Mouse (Mus musculus): ENCODE results near the gene Dysf. TPM values are rescaled to one million over a fixed set of nuclear protein-coding genes. Genes with fewer than 3 reads are reported as not detected.
A peak's percentile ranks its signal among the peaks of the same experiment; 100 is the strongest.

Gene Dysf
- polyA plus RNA-seq, 1 experiment from 2014 or later, result 17.3 TPM

- H3K4me2 ChIP-seq (replicated peaks; ENCODE audit: low read depth, low read length), result no peak overlapping the region
- H3K9ac ChIP-seq (ENCODE audit: low read depth, low read length), result no peak overlapping the region
- H3K4me3 ChIP-seq (ENCODE audit: low read length), result no peak overlapping the region
- H3K4me1 ChIP-seq (ENCODE audit: control insufficient read depth, insufficient read depth, low read length), result no peaks in the 10 kb centered on the region
- no peaks in the 10 kb centered on the region for H3K36me3 ChIP-seq (ENCODE audit: control insufficient read depth, insufficient read depth, low read length)
- H3K27me3 ChIP-seq (ENCODE audit: control insufficient read depth, insufficient read depth, low read length), result peaks cover 3% of the 10 kb centered on the region; the same call in 1 of the 2 replicates
- 78% methylated on average over 24 of the region's 24 CpGs for WGBS
- H3K27ac ChIP-seq (ENCODE audit: low read depth, low read length), result no peak overlapping the region
- H3K9me3 ChIP-seq (ENCODE audit: control insufficient read depth, low read length), result no peaks in the 10 kb centered on the region
- no peak for ATAC-seq (ENCODE audit: low FRiP score, low TSS enrichment)
Measured at GRCm38 (mm10) chr6:84119731-84120530, 111.5 kb downstream of the Dysf start.

GRCm38 (mm10) chr6:84124609-84125008 is 116.2 kb downstream of the Dysf start:
- Histone ChIP-seq H3K4me3 (ENCODE audit: low read length) (no peak overlapping the region), H3K27me3 (ENCODE audit: control insufficient read depth, insufficient read depth, low read length) (no peaks in the 10 kb centered on the region), H3K36me3 (ENCODE audit: control insufficient read depth, insufficient read depth, low read length) (no peaks in the 10 kb centered on the region), H3K9me3 (ENCODE audit: control insufficient read depth, low read length) (no peaks in the 10 kb centered on the region), H3K4me1 (ENCODE audit: control insufficient read depth, insufficient read depth, low read length) (no peaks in the 10 kb centered on the region), H3K9ac (ENCODE audit: low read depth, low read length) (no peak overlapping the region), H3K27ac (ENCODE audit: low read depth, low read length) (no peak overlapping the region), H3K4me2 (replicated peaks; ENCODE audit: low read depth, low read length) (no peak overlapping the region)
- no peak for ATAC-seq (ENCODE audit: low FRiP score, low TSS enrichment)
- WGBS, result 63% methylated on average over 9 of the region's 9 CpGs

- Histone ChIP-seq H3K27me3 (ENCODE audit: control insufficient read depth, insufficient read depth, low read length) (no peaks in the 10 kb centered on the region), H3K27ac (ENCODE audit: low read depth, low read length) (no peak overlapping the region), H3K4me3 (ENCODE audit: low read length) (no peak overlapping the region), H3K4me2 (replicated peaks; ENCODE audit: low read depth, low read length) (no peak overlapping the region), H3K4me1 (ENCODE audit: control insufficient read depth, insufficient read depth, low read length) (no peaks in the 10 kb centered on the region), H3K9ac (ENCODE audit: low read depth, low read length) (no peak overlapping the region), H3K9me3 (ENCODE audit: control insufficient read depth, low read length) (no peaks in the 10 kb centered on the region), H3K36me3 (ENCODE audit: control insufficient read depth, insufficient read depth, low read length) (no peaks in the 10 kb centered on the region)
- WGBS, result 79% methylated on average over 4 of the region's 4 CpGs
- no peak for ATAC-seq (ENCODE audit: low FRiP score, low TSS enrichment)
Measured at GRCm38 (mm10) chr6:84125101-84125500, 116.7 kb downstream of the Dysf start.

- Histone ChIP-seq H3K9ac (ENCODE audit: low read depth, low read length) (no peak overlapping the region), H3K27me3 (ENCODE audit: control insufficient read depth, insufficient read depth, low read length) (no peaks in the 10 kb centered on the region), H3K27ac (ENCODE audit: low read depth, low read length) (no peak overlapping the region), H3K9me3 (ENCODE audit: control insufficient read depth, low read length) (no peaks in the 10 kb centered on the region), H3K36me3 (ENCODE audit: control insufficient read depth, insufficient read depth, low read length) (no peaks in the 10 kb centered on the region), H3K4me1 (ENCODE audit: control insufficient read depth, insufficient read depth, low read length) (no peaks in the 10 kb centered on the region), H3K4me2 (replicated peaks; ENCODE audit: low read depth, low read length) (no peak overlapping the region), H3K4me3 (ENCODE audit: low read length) (no peak overlapping the region)
- 95% methylated on average over 2 of the region's 2 CpGs for WGBS
- ATAC-seq (ENCODE audit: low FRiP score, low TSS enrichment), result no peak
Measured at GRCm38 (mm10) chr6:84128229-84128628, 119.8 kb downstream of the Dysf start.

- Histone ChIP-seq H3K4me1 (ENCODE audit: control insufficient read depth, insufficient read depth, low read length) (no peaks in the 10 kb centered on the region), H3K27me3 (ENCODE audit: control insufficient read depth, insufficient read depth, low read length) (no peaks in the 10 kb centered on the region), H3K36me3 (ENCODE audit: control insufficient read depth, insufficient read depth, low read length) (no peaks in the 10 kb centered on the region), H3K4me3 (ENCODE audit: low read length) (no peak overlapping the region), H3K4me2 (replicated peaks; ENCODE audit: low read depth, low read length) (no peak overlapping the region), H3K27ac (ENCODE audit: low read depth, low read length) (no peak overlapping the region), H3K9ac (ENCODE audit: low read depth, low read length) (no peak overlapping the region), H3K9me3 (ENCODE audit: control insufficient read depth, low read length) (no peaks in the 10 kb centered on the region)
- 94% methylated on average over 4 of the region's 4 CpGs for WGBS
- no peak for ATAC-seq (ENCODE audit: low FRiP score, low TSS enrichment)
Measured at GRCm38 (mm10) chr6:84130867-84131266, 122.5 kb downstream of the Dysf start.

- Histone ChIP-seq H3K4me1 (ENCODE audit: control insufficient read depth, insufficient read depth, low read length) (no peaks in the 10 kb centered on the region), H3K9ac (ENCODE audit: low read depth, low read length) (no peak overlapping the region), H3K4me3 (ENCODE audit: low read length) (no peak overlapping the region), H3K27ac (ENCODE audit: low read depth, low read length) (no peak overlapping the region), H3K9me3 (ENCODE audit: control insufficient read depth, low read length) (no peaks in the 10 kb centered on the region), H3K36me3 (ENCODE audit: control insufficient read depth, insufficient read depth, low read length) (no peaks in the 10 kb centered on the region), H3K4me2 (replicated peaks; ENCODE audit: low read depth, low read length) (no peak overlapping the region), H3K27me3 (ENCODE audit: control insufficient read depth, insufficient read depth, low read length) (no peaks in the 10 kb centered on the region)
- WGBS, result 28% methylated on average over 9 of the region's 9 CpGs
- ATAC-seq (ENCODE audit: low FRiP score, low TSS enrichment), result no peak
Measured at GRCm38 (mm10) chr6:84131539-84131938, 123.1 kb downstream of the Dysf start.

- Histone ChIP-seq H3K36me3 (ENCODE audit: control insufficient read depth, insufficient read depth, low read length) (no peaks in the 10 kb centered on the region), H3K4me1 (ENCODE audit: control insufficient read depth, insufficient read depth, low read length) (no peaks in the 10 kb centered on the region), H3K4me2 (replicated peaks; ENCODE audit: low read depth, low read length) (no peak overlapping the region), H3K27ac (ENCODE audit: low read depth, low read length) (no peak overlapping the region), H3K9me3 (ENCODE audit: control insufficient read depth, low read length) (no peaks in the 10 kb centered on the region), H3K9ac (ENCODE audit: low read depth, low read length) (no peak overlapping the region), H3K4me3 (ENCODE audit: low read length) (no peak overlapping the region), H3K27me3 (ENCODE audit: control insufficient read depth, insufficient read depth, low read length) (no peaks in the 10 kb centered on the region)
- no peak for ATAC-seq (ENCODE audit: low FRiP score, low TSS enrichment)
- WGBS, result 71% methylated on average over 7 of the region's 7 CpGs
Measured at GRCm38 (mm10) chr6:84133053-84133452, 124.7 kb downstream of the Dysf start.

GRCm38 (mm10) chr6:84133996-84134721 is 125.8 kb downstream of the Dysf start:
- WGBS, result 79% methylated on average over 6 of the region's 7 CpGs
- no peak overlapping the region for H3K9ac ChIP-seq (ENCODE audit: low read depth, low read length)
- H3K9me3 ChIP-seq (ENCODE audit: control insufficient read depth, low read length), result no peaks in the 10 kb centered on the region
- H3K4me2 ChIP-seq (replicated peaks; ENCODE audit: low read depth, low read length), result no peak overlapping the region
- no peak overlapping the region for H3K4me3 ChIP-seq (ENCODE audit: low read length)
- H3K36me3 ChIP-seq (ENCODE audit: control insufficient read depth, insufficient read depth, low read length), result no peaks in the 10 kb centered on the region
- H3K4me1 ChIP-seq (ENCODE audit: control insufficient read depth, insufficient read depth, low read length), result no peaks in the 10 kb centered on the region
- no peaks in the 10 kb centered on the region for H3K27me3 ChIP-seq (ENCODE audit: control insufficient read depth, insufficient read depth, low read length)
- ATAC-seq (ENCODE audit: low FRiP score, low TSS enrichment), result no peak
- H3K27ac ChIP-seq (ENCODE audit: low read depth, low read length), result no peak overlapping the region

- H3K4me2 ChIP-seq (replicated peaks; ENCODE audit: low read depth, low read length), result no peak overlapping the region
- whole genome bisulfite sequencing, result 39% methylated on average over 23 of the region's 23 CpGs
- no peaks in the 10 kb centered on the region for H3K27me3 ChIP-seq (ENCODE audit: control insufficient read depth, insufficient read depth, low read length)
Measured at GRCm38 (mm10) chr6:84134722-84135394, 126.5 kb downstream of the Dysf start.

More at GRCm38 (mm10) chr6:84134722-84135394, 126.5 kb downstream of the Dysf start:
- no peak overlapping the region for H3K4me3 ChIP-seq (ENCODE audit: low read length)
- ATAC-seq (ENCODE audit: low FRiP score, low TSS enrichment), result 0 out of 2 replicates have a peak, but pooled peaks have one; percentile 53
- H3K9ac ChIP-seq (ENCODE audit: low read depth, low read length), result no peak overlapping the region
- H3K27ac ChIP-seq (ENCODE audit: low read depth, low read length), result no peak overlapping the region
- H3K36me3 ChIP-seq (ENCODE audit: control insufficient read depth, insufficient read depth, low read length), result no peaks in the 10 kb centered on the region
- H3K4me1 ChIP-seq (ENCODE audit: control insufficient read depth, insufficient read depth, low read length), result no peaks in the 10 kb centered on the region
- H3K9me3 ChIP-seq (ENCODE audit: control insufficient read depth, low read length), result no peaks in the 10 kb centered on the region

Measured in kidney, embryonic 14.5 days (tissue).